Mouse (Mus musculus) hindbrain, embryonic 12.5 days (tissue): Measurements from ENCODE around the gene Tppp3. TPM values are rescaled to one million over a fixed set of nuclear protein-coding genes. Genes with fewer than 3 reads are reported as not detected.

ENCODE experiments used
- ATAC-seq: fragments of 200-750 bp; cut with Nextera tagmentation; 2 replicates; pipeline ENCODE4 v1.8.0; 2017; ENCODE audit warnings: moderate TSS enrichment; ENCODE audit not compliant: low FRiP score
- H3K27ac ChIP-seq: fragments of 300-500 bp; sonication (generic); 2 replicates; pipeline ENCODE4 v1.5.1; 2016; ENCODE audit warnings: mild to moderate bottlenecking
- H3K27me3 ChIP-seq: fragments of 300-500 bp; sonication (generic); 2 replicates; pipeline ENCODE4 v1.6.1; 2016; ENCODE audit warnings: mild to moderate bottlenecking
- H3K36me3 ChIP-seq: fragments of 300-500 bp; sonication (generic); 2 replicates; pipeline ENCODE4 v1.6.1; 2016; ENCODE audit warnings: mild to moderate bottlenecking
- H3K4me1 ChIP-seq: fragments of 300-500 bp; sonication (generic); 2 replicates; pipeline ENCODE4 v1.6.1; 2016
- H3K4me2 ChIP-seq: fragments of 300-500 bp; sonication (generic); replicated peaks from 2 replicates; pipeline ENCODE4 v1.6.1; 2016; ENCODE audit warnings: mild to moderate bottlenecking
- H3K4me3 ChIP-seq: fragments of 300-500 bp; sonication (generic); 2 replicates; pipeline ENCODE4 v1.5.1; 2016; ENCODE audit warnings: mild to moderate bottlenecking
- H3K9ac ChIP-seq: fragments of 300-500 bp; sonication (generic); 2 replicates; pipeline ENCODE4 v1.6.1; 2016; ENCODE audit warnings: mild to moderate bottlenecking, moderate library complexity
- H3K9me3 ChIP-seq: fragments of 300-500 bp; sonication (generic); replicated peaks from 2 replicates; pipeline ENCODE4 v1.6.1; 2016; ENCODE audit warnings: mild to moderate bottlenecking
- WGBS: fragments of 180-500 bp; shearing (Covaris S2); methylation state at CpG from one replicate; pipeline ENCODE4 v1.1.7; 2016; 5-methylcytosine and 5-hydroxymethylcytosine counted together
- polyA plus RNA-seq: library from polyadenylated mRNA; unstranded; fragments of >200 nt; fragmentation: Nextera tagmentation; extraction: Ambion mirVana; gene quantifications from 2 replicates; pipeline ENCODE4 v1.2.1, GENCODE M21; 2016

Gene Tppp3
- polyA plus RNA-seq, 1 experiment from 2014 or later: 186 TPM

DNA sequence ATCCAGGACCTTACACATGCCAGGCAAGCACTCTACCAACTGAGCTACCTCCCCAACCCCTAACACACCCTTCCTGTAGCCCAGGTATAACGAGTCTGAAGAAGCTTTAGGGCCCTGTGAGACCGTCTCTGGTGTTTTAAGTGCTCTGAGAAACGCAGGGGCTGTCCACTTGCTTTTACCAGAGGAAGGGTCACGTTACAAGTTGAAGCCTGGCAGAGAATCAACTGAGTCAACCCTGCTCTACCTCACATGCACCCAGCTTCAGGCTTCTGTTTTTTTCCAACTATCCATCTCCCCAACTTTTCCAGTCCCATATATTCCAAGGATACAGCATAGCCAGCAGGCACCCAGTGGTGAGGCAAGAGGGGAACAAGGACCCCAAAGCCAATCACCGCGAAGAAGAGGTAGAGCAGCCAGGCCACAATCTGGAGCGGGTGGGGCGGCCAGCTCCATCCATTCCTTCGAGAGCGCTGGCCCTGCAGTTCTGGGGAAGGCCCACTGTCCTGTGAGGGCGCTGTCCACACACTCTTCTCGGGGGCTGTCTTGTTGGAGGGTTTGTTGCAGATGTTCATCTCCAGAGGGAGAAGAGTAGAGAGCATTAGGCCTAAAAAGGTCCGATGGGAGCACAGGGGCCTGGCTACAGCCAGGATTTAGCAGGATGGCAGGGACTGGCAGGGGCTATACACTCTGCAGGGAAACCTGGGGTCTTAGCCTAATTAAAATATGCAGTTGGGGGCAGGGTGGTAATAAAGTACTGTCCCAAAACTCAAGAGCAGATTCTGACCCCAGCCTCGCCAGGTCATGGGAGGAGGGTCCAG, 12.1 kb upstream of the Tppp3 start:
- no peak overlapping the region for H3K4me2 ChIP-seq
- peaks cover 16% of the 10 kb centered on the region; the same call in 1 of the 2 replicates for H3K4me1 ChIP-seq
- H3K9ac ChIP-seq: no peak overlapping the region
- no peaks in the 10 kb centered on the region for H3K27me3 ChIP-seq
- no peak overlapping the region for H3K27ac ChIP-seq
- peak; percentile 65; the same call in 1 of the 2 replicates for ATAC-seq
- H3K9me3 ChIP-seq: no peaks in the 10 kb centered on the region
- H3K4me3 ChIP-seq: no peak overlapping the region
- 34% methylated on average over 14 of the region's 14 CpGs for WGBS
- no peaks in the 10 kb centered on the region for H3K36me3 ChIP-seq

DNA sequence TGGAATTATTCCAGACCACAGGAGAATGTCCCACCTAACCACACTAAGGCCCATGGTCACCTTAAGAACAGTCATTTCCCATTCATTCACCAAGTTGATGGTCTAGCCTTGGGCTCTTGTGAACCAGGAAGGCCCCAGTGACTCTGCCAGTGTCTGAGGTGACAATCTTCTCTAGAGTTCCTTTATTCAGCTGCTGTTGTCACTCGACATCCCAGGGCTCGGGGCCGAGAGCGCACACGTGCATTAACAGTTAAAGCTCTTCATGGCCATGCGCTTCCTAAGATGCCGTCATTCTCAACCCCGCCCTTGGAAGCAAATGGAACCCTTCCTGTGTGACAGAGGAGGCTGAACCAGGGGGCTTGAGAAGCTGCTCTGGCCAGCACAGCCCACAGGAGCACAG, 10.8 kb upstream of the Tppp3 start:
- 85% methylated on average over 8 of the region's 8 CpGs for WGBS
- H3K4me2 ChIP-seq: no peak overlapping the region
- no peak overlapping the region for H3K4me3 ChIP-seq
- H3K9ac ChIP-seq: no peak overlapping the region
- H3K9me3 ChIP-seq: no peaks in the 10 kb centered on the region
- H3K27ac ChIP-seq: no peak overlapping the region
- H3K36me3 ChIP-seq: no peaks in the 10 kb centered on the region
- H3K27me3 ChIP-seq: no peaks in the 10 kb centered on the region
- peaks cover 16% of the 10 kb centered on the region; the same call in 1 of the 2 replicates for H3K4me1 ChIP-seq
- no peak for ATAC-seq

DNA sequence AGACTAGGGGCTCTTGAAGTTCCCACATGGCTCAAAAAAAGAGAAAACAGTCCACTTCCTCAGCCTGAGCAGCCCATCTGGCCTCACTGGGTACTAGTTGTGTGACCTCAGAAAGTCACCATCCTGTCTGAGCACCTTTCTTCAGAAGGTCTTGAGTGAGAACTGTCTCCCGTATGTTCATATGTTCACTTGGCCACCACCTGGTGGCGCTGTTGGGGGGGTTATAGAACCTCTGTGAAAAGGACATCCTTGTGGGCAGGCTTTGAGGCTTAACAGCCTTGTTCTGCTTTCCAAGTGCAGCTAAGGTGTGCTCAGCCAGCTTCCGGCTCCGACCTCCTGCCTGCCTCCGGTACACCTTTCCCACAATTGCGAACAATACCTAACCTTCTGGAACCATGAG, 10.1 kb upstream of the Tppp3 start:
- Histone ChIP-seq H3K4me2 (no peak overlapping the region), H3K27me3 (no peaks in the 10 kb centered on the region), H3K9me3 (no peaks in the 10 kb centered on the region), H3K4me3 (no peak overlapping the region), H3K27ac (no peak overlapping the region), H3K9ac (no peak overlapping the region), H3K4me1 (peaks cover 21% of the 10 kb centered on the region), H3K36me3 (no peaks in the 10 kb centered on the region)
- ATAC-seq: no peak
- 71% methylated on average over 6 of the region's 6 CpGs for WGBS

DNA sequence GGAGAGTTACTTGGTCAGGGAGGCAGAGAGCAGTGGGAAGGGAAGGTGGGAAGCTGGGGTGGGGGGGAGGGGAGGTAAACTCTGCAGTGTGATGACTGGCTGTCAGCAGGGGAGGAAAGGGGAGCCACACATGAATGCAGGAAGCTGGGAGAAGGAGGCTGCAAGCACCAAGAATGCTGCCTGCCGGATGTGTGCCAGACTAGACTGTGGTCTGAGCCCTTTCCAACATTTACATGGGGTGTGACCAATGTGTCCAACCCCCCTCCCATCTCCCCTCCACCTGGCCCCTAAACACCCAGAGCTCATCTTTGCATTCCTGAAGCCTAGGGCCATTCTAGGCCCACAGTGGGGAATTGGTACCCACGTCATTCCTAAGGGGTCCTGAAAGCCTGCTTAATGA, 9.7 kb upstream of the Tppp3 start:
- ATAC-seq: no peak
- Histone ChIP-seq H3K9me3 (no peaks in the 10 kb centered on the region), H3K27me3 (0 out of 2 replicates have a peak, but pooled peaks cover under 1% of the 10 kb centered on the region), H3K4me1 (peaks cover 22% of the 10 kb centered on the region), H3K27ac (no peak overlapping the region), H3K4me3 (no peak overlapping the region), H3K36me3 (peaks cover 3% of the 10 kb centered on the region; the same call in 1 of the 2 replicates), H3K9ac (no peak overlapping the region), H3K4me2 (no peak overlapping the region)
- WGBS: 32% methylated on average over 2 of the region's 2 CpGs

DNA sequence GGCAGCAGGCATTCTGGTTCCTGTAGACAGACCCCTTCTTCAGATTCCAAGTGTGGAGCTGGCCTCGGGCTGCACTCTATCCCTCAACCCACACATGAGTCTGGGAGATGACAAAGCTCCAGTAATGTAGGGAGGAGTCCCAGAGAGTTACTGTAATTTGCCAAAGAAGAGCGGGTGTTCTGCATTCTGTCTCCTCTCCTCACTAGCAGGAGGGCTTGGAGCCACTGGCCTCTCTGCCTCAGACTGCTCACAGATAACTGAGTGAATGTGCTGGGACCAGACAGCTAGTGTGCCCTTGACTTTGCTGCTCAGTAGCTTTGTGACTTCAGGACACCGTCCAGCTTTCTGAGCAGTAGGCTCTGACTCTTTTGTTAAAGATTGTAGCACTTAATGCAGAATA, 6.5 kb upstream of the Tppp3 start:
- 82% methylated on average over 3 of the region's 3 CpGs for WGBS

DNA sequence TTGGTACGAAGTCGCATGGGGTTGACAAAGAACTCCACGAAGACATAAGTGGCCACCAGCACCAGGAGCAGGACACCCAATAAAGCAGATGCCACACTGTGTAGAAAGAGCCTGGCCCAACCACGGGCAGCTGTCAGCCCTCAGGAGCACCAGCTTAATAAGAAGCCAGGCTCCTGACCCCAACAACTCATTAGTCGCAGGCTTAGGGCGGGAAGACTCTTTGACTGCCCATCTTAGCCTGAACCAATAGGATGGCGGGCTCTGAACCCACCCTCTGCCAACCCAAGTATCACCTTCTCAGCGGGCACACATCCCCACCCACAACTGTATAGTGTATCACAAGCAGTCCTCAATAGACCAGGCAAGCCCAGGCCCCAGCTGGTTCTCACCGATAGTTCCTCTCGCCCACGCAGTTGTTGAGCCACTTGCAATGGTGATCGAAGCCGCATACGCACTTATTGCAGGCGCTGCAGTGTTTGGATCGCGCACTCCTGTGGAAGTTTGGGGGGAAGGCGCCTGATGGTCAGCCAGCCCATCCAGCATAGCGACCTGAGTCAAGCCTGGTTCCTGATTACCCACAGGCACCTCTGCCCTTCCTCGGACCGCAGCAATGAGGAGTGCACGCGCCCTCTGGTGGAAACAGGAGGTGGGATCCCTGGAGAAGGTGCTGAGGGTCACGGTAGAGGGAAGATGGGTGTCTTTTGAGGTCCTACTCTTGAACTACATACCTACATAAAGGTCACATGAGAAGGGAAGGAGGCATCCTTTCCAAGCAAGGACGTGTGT, 5.5 kb upstream of the Tppp3 start:
- no peak for ATAC-seq
- Histone ChIP-seq H3K27me3 (peaks cover 18% of the 10 kb centered on the region), H3K36me3 (peaks cover 7% of the 10 kb centered on the region; the same call in 1 of the 2 replicates), H3K4me3 (no peak overlapping the region), H3K9me3 (no peaks in the 10 kb centered on the region), H3K4me1 (peaks cover 55% of the 10 kb centered on the region), H3K4me2 (no peak overlapping the region), H3K27ac (no peak overlapping the region), H3K9ac (no peak overlapping the region)
- WGBS: 38% methylated on average over 25 of the region's 25 CpGs

More for the DNA sequence above, 6.5 kb upstream of the Tppp3 start:
- peaks cover 46% of the 10 kb centered on the region for H3K4me1 ChIP-seq
- H3K27ac ChIP-seq: no peak overlapping the region
- peaks cover 7% of the 10 kb centered on the region; the same call in 1 of the 2 replicates for H3K36me3 ChIP-seq
- no peak for ATAC-seq
- no peak overlapping the region for H3K4me2 ChIP-seq
- no peak overlapping the region for H3K9ac ChIP-seq
- no peaks in the 10 kb centered on the region for H3K9me3 ChIP-seq
- no peak overlapping the region for H3K4me3 ChIP-seq
- peaks cover 13% of the 10 kb centered on the region; the same call in 1 of the 2 replicates for H3K27me3 ChIP-seq

DNA sequence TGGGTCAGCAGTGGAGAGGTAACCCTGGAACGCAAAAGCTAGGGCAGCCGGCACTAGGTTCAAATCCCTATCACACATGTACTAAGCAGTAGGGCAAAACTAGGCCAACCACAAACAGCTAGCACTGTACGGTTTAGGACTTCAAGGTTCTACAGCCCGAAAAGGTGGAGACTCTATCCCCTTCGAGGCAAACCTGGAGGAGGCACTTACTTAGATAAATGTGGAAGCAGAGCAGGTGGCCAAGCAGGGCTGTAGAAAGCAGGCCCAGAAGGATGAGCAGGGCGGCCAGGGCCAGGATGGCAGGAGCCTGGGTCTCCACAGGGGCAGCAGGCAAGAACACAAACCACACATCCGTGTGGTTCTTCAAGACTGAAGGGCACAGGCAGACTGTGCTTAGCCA, 4.8 kb upstream of the Tppp3 start:
- H3K27ac ChIP-seq: no peak overlapping the region
- peaks cover 7% of the 10 kb centered on the region; the same call in 1 of the 2 replicates for H3K36me3 ChIP-seq
- ATAC-seq: no peak
- H3K4me3 ChIP-seq: no peak overlapping the region
- peaks cover 18% of the 10 kb centered on the region for H3K27me3 ChIP-seq
- H3K4me2 ChIP-seq: no peak overlapping the region
- no peak overlapping the region for H3K9ac ChIP-seq
- 94% methylated on average over 7 of the region's 7 CpGs for WGBS
- no peaks in the 10 kb centered on the region for H3K9me3 ChIP-seq
- peaks cover 57% of the 10 kb centered on the region for H3K4me1 ChIP-seq

DNA sequence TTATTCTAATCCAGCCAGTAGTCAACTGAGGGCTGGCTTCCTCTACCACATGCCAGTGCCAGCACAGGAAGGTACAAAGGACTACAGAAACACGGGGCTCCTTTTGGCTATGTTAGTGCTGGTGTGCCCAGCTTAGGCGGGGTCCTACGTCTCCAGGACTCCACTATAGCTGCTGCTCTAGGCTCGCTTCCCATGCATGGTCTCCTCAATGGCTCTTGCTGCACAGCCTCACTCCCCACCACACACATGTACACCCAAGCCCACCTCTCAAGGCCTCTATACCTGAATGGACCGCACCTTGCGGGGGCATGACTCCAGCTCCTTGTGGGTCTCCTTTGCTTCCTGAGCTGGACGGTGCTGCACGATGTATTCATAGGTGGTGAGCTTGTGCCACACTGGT, 4.4 kb upstream of the Tppp3 start:
- no peak for ATAC-seq
- H3K4me2 ChIP-seq: no peak overlapping the region
- peaks cover 18% of the 10 kb centered on the region for H3K27me3 ChIP-seq
- WGBS: 92% methylated on average over 8 of the region's 8 CpGs
- peaks cover 7% of the 10 kb centered on the region; the same call in 1 of the 2 replicates for H3K36me3 ChIP-seq
- H3K4me1 ChIP-seq: peaks cover 58% of the 10 kb centered on the region
- peak overlapping the region; percentile 13; the same call in 1 of the 2 replicates for H3K9ac ChIP-seq
- no peak overlapping the region for H3K27ac ChIP-seq
- H3K4me3 ChIP-seq: no peak overlapping the region
- no peaks in the 10 kb centered on the region for H3K9me3 ChIP-seq

DNA sequence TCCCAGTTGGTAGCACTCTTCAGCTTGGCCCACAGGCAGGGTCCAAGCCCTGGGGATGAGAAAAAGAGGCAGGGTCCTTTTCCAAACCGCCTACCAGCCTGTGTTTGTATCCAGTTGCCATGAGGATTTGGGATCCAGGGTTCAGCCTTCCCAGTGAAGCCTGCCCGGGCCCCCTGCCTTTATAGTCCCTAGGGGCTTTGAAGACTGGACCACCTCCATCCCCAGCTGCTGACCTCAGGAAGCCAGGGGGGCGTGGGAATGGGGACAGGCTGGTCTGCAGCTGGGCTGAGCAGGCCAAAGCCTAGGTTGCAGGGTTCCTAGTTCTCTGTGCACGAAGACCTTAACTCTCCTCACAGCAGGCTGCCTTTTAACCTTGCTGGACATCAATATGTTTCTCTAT, 3.9 kb upstream of the Tppp3 start:
- peaks cover 60% of the 10 kb centered on the region for H3K4me1 ChIP-seq
- no peak for ATAC-seq
- no peak overlapping the region for H3K27ac ChIP-seq
- 31% methylated on average over 4 of the region's 4 CpGs for WGBS
- no peaks in the 10 kb centered on the region for H3K9me3 ChIP-seq
- no peak overlapping the region for H3K9ac ChIP-seq
- peaks cover 7% of the 10 kb centered on the region; the same call in 1 of the 2 replicates for H3K36me3 ChIP-seq
- peaks cover 18% of the 10 kb centered on the region for H3K27me3 ChIP-seq
- no peak overlapping the region for H3K4me2 ChIP-seq
- no peak overlapping the region for H3K4me3 ChIP-seq

DNA sequence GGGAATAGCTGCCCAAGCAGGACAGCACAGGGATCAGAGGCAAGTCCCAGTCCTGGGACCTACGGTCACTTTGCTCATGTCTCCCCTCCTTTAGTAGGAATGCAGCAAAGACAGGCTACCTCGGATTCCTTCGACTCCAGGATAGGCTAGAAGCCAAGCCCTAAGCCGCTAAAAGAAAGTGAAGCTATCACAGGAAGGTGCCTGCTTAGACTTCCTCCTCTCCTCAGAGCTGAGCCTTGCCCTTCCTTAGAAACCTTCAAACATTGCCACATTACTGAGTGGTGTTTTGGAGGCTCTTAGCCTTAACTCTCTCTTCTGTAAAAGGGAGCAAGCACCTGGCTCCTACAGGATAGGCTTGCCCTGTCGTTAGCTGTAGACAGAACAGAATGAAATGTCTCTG, 3.4 kb upstream of the Tppp3 start:
- peaks cover 7% of the 10 kb centered on the region; the same call in 1 of the 2 replicates for H3K36me3 ChIP-seq
- no peak overlapping the region for H3K4me2 ChIP-seq
- H3K27me3 ChIP-seq: peaks cover 18% of the 10 kb centered on the region
- peak overlapping the region; percentile 30; the same call in 1 of the 2 replicates for H3K27ac ChIP-seq
- no peak overlapping the region for H3K9ac ChIP-seq
- H3K4me1 ChIP-seq: peaks cover 66% of the 10 kb centered on the region
- no peak for ATAC-seq
- H3K4me3 ChIP-seq: no peak overlapping the region
- WGBS: 38% methylated on average over 5 of the region's 5 CpGs
- no peaks in the 10 kb centered on the region for H3K9me3 ChIP-seq

DNA sequence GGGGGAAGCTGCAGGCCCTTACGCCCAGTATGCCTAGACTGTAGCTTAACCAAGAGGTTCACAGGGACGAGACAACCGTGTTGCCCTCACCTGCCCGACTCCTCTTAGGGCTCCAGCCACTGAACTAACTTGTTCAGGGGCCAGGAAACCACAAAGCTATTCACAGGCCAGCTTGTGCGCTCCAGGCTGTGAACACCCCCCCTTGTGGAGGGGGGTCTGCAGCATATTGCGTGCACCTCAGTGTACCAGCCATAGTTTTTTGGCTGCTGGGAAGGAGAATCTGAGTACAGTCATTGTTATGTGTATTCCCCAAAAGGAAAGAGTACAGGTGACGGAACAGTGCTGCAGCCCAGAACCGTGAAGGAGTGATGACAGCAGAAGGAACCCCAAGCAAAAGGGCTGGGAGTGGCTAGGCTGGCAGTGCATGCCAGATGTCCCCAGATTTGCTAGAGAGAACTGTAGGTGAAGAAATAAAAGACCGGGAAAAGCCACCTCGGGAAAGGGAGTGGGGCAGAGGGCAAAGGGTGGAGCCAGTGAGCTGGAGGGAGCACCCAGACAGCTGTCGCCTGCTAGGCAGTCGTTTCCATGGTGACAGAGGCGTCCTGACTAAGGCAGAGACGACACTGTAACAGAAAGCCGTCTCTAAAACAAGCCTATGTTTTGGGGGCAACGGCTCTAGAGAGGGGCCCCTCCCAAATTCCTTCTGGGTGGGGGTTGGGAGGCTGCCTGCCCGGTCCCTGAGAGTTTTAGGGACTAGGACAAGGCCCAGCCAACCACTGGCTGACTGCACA, 2.7 kb upstream of the Tppp3 start:
- 20% methylated on average over 17 of the region's 17 CpGs for WGBS
- no peak overlapping the region for H3K4me3 ChIP-seq
- peaks cover 18% of the 10 kb centered on the region for H3K27me3 ChIP-seq
- peak overlapping the region; percentile 15; the same call in 1 of the 2 replicates for H3K4me2 ChIP-seq
- no peaks in the 10 kb centered on the region for H3K9me3 ChIP-seq
- H3K9ac ChIP-seq: no peak overlapping the region
- peaks cover 7% of the 10 kb centered on the region; the same call in 1 of the 2 replicates for H3K36me3 ChIP-seq
- no peak for ATAC-seq
- peaks cover 72% of the 10 kb centered on the region for H3K4me1 ChIP-seq
- H3K27ac ChIP-seq: peak overlapping the region; percentile 30; the same call in 1 of the 2 replicates
